Mouse (Mus musculus) kidney, embryonic 14.5 days (tissue): ENCODE data around the gene Fkbp1b. TPM values are rescaled to one million over a fixed set of nuclear protein-coding genes. Genes with fewer than 3 reads are reported as not detected.

Experiments
- ATAC-seq: fragments of 200-750 bp; cut with Nextera tagmentation; 2 replicates; pipeline ENCODE4 v1.8.0; 2017; ENCODE audit warnings: moderate number of reproducible peaks, mild to moderate bottlenecking, moderate TSS enrichment, moderate library complexity; ENCODE audit not compliant: low FRiP score, low TSS enrichment
- H3K27ac ChIP-seq: fragments of 300-500 bp; sonication (generic); 2 replicates; pipeline ENCODE4 v1.5.1; 2014; ENCODE audit warnings: low read depth, mild to moderate bottlenecking, low read length, moderate library complexity, mixed read lengths
- H3K27me3 ChIP-seq: fragments of 300-500 bp; sonication (generic); 2 replicates; pipeline ENCODE4 v1.6.1; 2014; ENCODE audit warnings: mild to moderate bottlenecking, low read length; ENCODE audit not compliant: control insufficient read depth, insufficient read depth
- H3K36me3 ChIP-seq: fragments of 300-500 bp; sonication (generic); 2 replicates; pipeline ENCODE4 v1.6.1; 2014; ENCODE audit warnings: low read length, mixed read lengths; ENCODE audit not compliant: control insufficient read depth, insufficient read depth
- H3K4me1 ChIP-seq: fragments of 300-500 bp; sonication (generic); 2 replicates; pipeline ENCODE4 v1.6.1; 2014; ENCODE audit warnings: low read length, mixed read lengths; ENCODE audit not compliant: control insufficient read depth, insufficient read depth
- H3K4me2 ChIP-seq: fragments of 300-500 bp; sonication (generic); replicated peaks from 2 replicates; pipeline ENCODE4 v1.6.1; 2014; ENCODE audit warnings: low read depth, mild to moderate bottlenecking, low read length
- H3K4me3 ChIP-seq: fragments of 300-500 bp; sonication (generic); 2 replicates; pipeline ENCODE4 v1.5.1; 2014; ENCODE audit warnings: mild to moderate bottlenecking, low read length
- H3K9ac ChIP-seq: fragments of 300-500 bp; sonication (generic); 2 replicates; pipeline ENCODE4 v1.6.1; 2014; ENCODE audit warnings: low read depth, mild to moderate bottlenecking, low read length, moderate library complexity
- H3K9me3 ChIP-seq: fragments of 300-500 bp; sonication (generic); 2 replicates; pipeline ENCODE4 v1.6.1; 2016; ENCODE audit warnings: low read length; ENCODE audit not compliant: control insufficient read depth
- WGBS: fragments of 180-500 bp; shearing (Covaris S2); extraction: QIAGEN DNeasy Blood & Tissue Kit; methylation state at CpG from one replicate; pipeline ENCODE4 v1.1.7; 2014; 5-methylcytosine and 5-hydroxymethylcytosine counted together
- polyA plus RNA-seq: library from polyadenylated mRNA; unstranded; fragments of >200 nt; fragmentation: Nextera tagmentation; extraction: Ambion mirVana; gene quantifications from 2 replicates; pipeline ENCODE4 v1.2.1, GENCODE M21; 2014

Gene Fkbp1b
- polyA plus RNA-seq, 1 experiment from 2014 or later: 6.5 TPM

- ATAC-seq: no peak
- H3K36me3 ChIP-seq: no peaks in the 10 kb centered on the region; the same call in 1 of the 2 replicates
- H3K4me3 ChIP-seq: no peak overlapping the region
- no peak overlapping the region for H3K9ac ChIP-seq
- no peaks in the 10 kb centered on the region for H3K9me3 ChIP-seq
- no peak overlapping the region for H3K27ac ChIP-seq
- 87% methylated on average over 8 of the region's 8 CpGs for WGBS
- no peaks in the 10 kb centered on the region for H3K4me1 ChIP-seq
- H3K4me2 ChIP-seq: no peak overlapping the region
- no peaks in the 10 kb centered on the region for H3K27me3 ChIP-seq
Measured at GRCm38 (mm10) chr12:4875623-4876022, 34.2 kb upstream of the Fkbp1b start.

GRCm38 (mm10) chr12:4874161-4874927 lies 33.0 kb upstream of the Fkbp1b start, which contains the start of gene Mfsd2b:
Mfsd2b (minus strand) TSS chr12:4874359.
- Histone ChIP-seq H3K27ac (no peak within 1 kb of the TSS), H3K4me1 (no peaks in the 10 kb centered on the region), H3K9me3 (no peaks in the 10 kb centered on the region), H3K9ac (peak within 1 kb of the TSS; percentile 47), H3K27me3 (no peaks in the 10 kb centered on the region), H3K36me3 (no peaks in the 10 kb centered on the region), H3K4me3 (peak within 1 kb of the TSS; percentile 33), H3K4me2 (peak within 1 kb of the TSS; percentile 62)
- WGBS: 5% methylated on average over 24 of the region's 24 CpGs
- peak; percentile 91 for ATAC-seq

- Histone ChIP-seq H3K27me3 (no peaks in the 10 kb centered on the region), H3K4me1 (no peaks in the 10 kb centered on the region; the same call in 1 of the 2 replicates), H3K4me3 (peak overlapping the region; percentile 33; the same call in 1 of the 2 replicates), H3K9ac (peak overlapping the region; percentile 47), H3K4me2 (peak overlapping the region; percentile 62), H3K9me3 (no peaks in the 10 kb centered on the region), H3K36me3 (no peaks in the 10 kb centered on the region), H3K27ac (no peak overlapping the region)
- no peak for ATAC-seq
- WGBS: 73% methylated on average over 6 of the region's 6 CpGs
Measured at GRCm38 (mm10) chr12:4873531-4873930, 32.1 kb upstream of the Fkbp1b start.

- Histone ChIP-seq H3K9ac (no peak overlapping the region), H3K27ac (no peak overlapping the region), H3K27me3 (no peaks in the 10 kb centered on the region), H3K4me2 (no peak overlapping the region), H3K36me3 (no peaks in the 10 kb centered on the region), H3K9me3 (no peaks in the 10 kb centered on the region), H3K4me1 (no peaks in the 10 kb centered on the region; the same call in 1 of the 2 replicates), H3K4me3 (no peak overlapping the region)
- WGBS: 81% methylated on average over 5 of the region's 5 CpGs
- ATAC-seq: no peak
Measured at GRCm38 (mm10) chr12:4872983-4873477, 31.6 kb upstream of the Fkbp1b start.

- Histone ChIP-seq H3K4me1 (no peaks in the 10 kb centered on the region; the same call in 1 of the 2 replicates), H3K9ac (no peak overlapping the region), H3K27me3 (no peaks in the 10 kb centered on the region), H3K36me3 (no peaks in the 10 kb centered on the region), H3K4me3 (no peak overlapping the region), H3K9me3 (no peaks in the 10 kb centered on the region), H3K4me2 (no peak overlapping the region), H3K27ac (no peak overlapping the region)
- ATAC-seq: no peak
- WGBS: 66% methylated on average over 4 of the region's 4 CpGs
Measured at GRCm38 (mm10) chr12:4872273-4872672, 30.9 kb upstream of the Fkbp1b start.

GRCm38 (mm10) chr12:4871260-4871659 lies 29.9 kb upstream of the Fkbp1b start:
- no peak for ATAC-seq
- no peak overlapping the region for H3K4me3 ChIP-seq

GRCm38 (mm10) chr12:4868924-4869323 lies 27.5 kb upstream of the Fkbp1b start:
- Histone ChIP-seq H3K9me3 (no peaks in the 10 kb centered on the region), H3K36me3 (no peaks in the 10 kb centered on the region), H3K4me3 (no peak overlapping the region), H3K9ac (no peak overlapping the region), H3K4me1 (peaks cover 2% of the 10 kb centered on the region), H3K27me3 (no peaks in the 10 kb centered on the region), H3K4me2 (no peak overlapping the region), H3K27ac (no peak overlapping the region)
- WGBS: 81% methylated on average over 8 of the region's 8 CpGs
- ATAC-seq: no peak

More at GRCm38 (mm10) chr12:4871260-4871659, 29.9 kb upstream of the Fkbp1b start:
- Histone ChIP-seq H3K27ac (no peak overlapping the region), H3K4me1 (no peaks in the 10 kb centered on the region; the same call in 1 of the 2 replicates), H3K9ac (no peak overlapping the region), H3K4me2 (no peak overlapping the region), H3K36me3 (no peaks in the 10 kb centered on the region), H3K27me3 (no peaks in the 10 kb centered on the region), H3K9me3 (no peaks in the 10 kb centered on the region)
- 92% methylated on average over 5 of the region's 5 CpGs for WGBS

- H3K4me2 ChIP-seq: no peak overlapping the region
- 0 out of 2 replicates have a peak, but pooled peaks have one; percentile 8 for ATAC-seq
- no peaks in the 10 kb centered on the region for H3K27me3 ChIP-seq
- no peak overlapping the region for H3K4me3 ChIP-seq
- no peaks in the 10 kb centered on the region for H3K36me3 ChIP-seq
- 77% methylated on average over 4 of the region's 4 CpGs for WGBS
- H3K27ac ChIP-seq: no peak overlapping the region; the same call in 1 of the 2 replicates
- H3K9me3 ChIP-seq: peaks cover 3% of the 10 kb centered on the region; the same call in 1 of the 2 replicates
- H3K9ac ChIP-seq: no peak overlapping the region
- peaks cover 10% of the 10 kb centered on the region for H3K4me1 ChIP-seq
Measured at GRCm38 (mm10) chr12:4864338-4864690, 22.9 kb upstream of the Fkbp1b start.
